Mouse (Mus musculus) frontal cortex, adult (tissue): Measurements from ENCODE around the gene 2610528A11Rik.
A peak's percentile ranks its signal among the peaks of the same experiment; 100 is the strongest.
"Not testable (repeated sequence)": the region's sequence is repeated elsewhere in the genome, so short reads cannot be mapped to it uniquely, and the experiment has no call there.

Source experiments
- ATAC-seq: cut with Nextera tagmentation; 2 replicates; pipeline ENCODE4 v1.9.2; 2017; ENCODE audit warnings: mild to moderate bottlenecking, moderate library complexity, mixed read lengths; ENCODE audit not compliant: low TSS enrichment

The 2610528A11Rik gene

DNA sequence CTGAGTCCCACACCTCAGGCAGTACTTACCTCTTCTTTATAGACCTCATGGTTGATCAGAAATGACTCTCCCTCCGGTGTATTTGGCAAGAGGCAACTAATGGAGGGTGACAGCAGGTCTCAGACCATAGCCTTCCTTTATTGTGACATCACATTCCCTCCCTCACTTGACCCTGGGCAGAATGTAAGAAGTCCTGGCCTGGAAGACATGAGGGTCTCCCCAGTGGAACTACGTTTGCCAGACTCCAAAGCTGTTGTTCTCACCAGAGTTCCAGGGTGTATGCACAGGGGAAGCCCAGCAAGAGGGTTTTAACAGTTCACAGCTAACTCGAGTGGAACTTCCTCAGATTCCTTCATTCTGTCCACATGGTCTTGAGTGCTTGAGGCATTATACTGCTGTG lies at the start of gene 2610528A11Rik:
Gene 2610528A11Rik, minus strand, starts transcription at position 101 of the 400 bp plus-strand sequence.
- ATAC-seq = no peak

DNA sequence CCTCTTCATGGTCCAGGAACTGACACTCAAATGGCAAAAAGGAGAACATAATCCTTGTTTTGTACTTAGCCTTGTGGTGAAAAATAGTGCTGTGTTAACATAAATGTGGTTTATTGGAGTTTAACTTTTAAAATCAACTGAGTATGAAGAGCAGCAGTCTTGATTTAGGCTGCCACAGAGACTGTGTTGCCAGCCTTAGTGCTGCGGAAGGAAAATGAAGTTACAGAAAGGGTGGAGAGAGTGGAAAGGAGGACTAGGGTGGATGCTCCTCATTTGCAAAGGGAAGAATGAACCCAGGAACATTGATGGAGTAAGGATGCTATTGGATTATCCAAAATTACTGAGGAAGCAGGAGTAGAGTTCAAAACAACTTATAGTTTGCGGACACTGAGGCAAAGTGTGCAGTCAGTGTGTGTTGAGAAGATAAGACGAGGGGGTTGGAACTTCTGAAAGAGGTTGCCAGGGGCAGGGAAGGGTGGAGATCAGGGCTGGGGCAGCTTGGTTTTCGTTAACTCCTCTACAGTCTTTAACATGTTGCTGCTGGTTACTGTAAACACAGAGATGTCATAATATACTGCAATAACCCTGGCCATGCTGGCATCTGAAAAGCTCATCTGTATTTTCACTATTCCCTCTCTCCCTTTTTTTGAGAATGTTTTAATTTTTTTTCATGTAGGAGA lies 49.6 kb upstream of the 2610528A11Rik start:
- no peak for ATAC-seq

- no peak for ATAC-seq
Measured at GRCm38 (mm10) chr14:37154391-37154790, 40.6 kb upstream of the 2610528A11Rik start.

GRCm38 (mm10) chr14:37139051-37139710 lies 25.4 kb upstream of the 2610528A11Rik start:
- ATAC-seq = no peak

DNA sequence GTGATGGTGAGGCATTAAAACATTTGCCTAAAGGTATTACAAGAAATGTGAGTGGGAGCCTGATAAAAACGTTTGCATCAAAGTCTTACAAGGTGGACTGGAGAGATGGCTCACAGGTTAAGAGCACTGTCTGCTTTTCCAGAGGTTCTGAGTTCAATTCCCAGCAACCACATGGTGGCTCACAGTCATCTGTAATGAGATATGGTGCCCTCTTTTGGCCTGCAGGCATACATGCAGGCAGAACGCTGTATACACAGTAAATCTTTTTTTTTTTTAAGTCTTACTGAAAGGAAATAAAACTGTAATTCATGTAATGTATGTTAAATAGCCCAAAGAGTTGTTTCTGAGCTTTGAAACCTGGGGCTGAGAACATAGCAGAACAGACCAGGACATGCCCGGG lies 23.8 kb upstream of the 2610528A11Rik start:
- not testable (repeated sequence) for ATAC-seq

DNA sequence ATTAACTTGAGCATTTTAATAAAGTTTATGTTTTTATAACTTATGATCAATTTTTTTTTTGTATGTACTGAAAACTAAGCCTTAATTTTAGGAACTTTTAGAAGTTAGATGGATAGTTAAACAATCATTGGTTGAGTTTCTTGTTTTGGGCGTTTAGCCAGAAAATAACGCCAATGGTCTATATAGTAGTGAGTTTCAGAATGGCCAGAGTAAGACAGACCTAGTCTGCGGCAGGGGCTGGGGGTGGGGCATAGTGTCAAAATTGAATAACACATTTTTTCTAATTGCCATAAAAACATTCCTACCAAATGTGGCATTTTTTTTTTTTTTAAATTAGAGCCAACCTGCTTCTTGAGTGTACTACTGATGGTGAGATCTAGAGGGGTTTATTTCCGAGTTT lies 22.3 kb upstream of the 2610528A11Rik start:
- ATAC-seq = no peak

GRCm38 (mm10) chr14:37135671-37136070 lies 21.8 kb upstream of the 2610528A11Rik start:
- no peak for ATAC-seq

- ATAC-seq = peak; percentile 99
Measured at GRCm38 (mm10) chr14:37135127-37135593, 21.3 kb upstream of the 2610528A11Rik start, which contains the start of gene Ghitm. TSS of gene Ghitm (minus strand) at chr14:37135272.

DNA sequence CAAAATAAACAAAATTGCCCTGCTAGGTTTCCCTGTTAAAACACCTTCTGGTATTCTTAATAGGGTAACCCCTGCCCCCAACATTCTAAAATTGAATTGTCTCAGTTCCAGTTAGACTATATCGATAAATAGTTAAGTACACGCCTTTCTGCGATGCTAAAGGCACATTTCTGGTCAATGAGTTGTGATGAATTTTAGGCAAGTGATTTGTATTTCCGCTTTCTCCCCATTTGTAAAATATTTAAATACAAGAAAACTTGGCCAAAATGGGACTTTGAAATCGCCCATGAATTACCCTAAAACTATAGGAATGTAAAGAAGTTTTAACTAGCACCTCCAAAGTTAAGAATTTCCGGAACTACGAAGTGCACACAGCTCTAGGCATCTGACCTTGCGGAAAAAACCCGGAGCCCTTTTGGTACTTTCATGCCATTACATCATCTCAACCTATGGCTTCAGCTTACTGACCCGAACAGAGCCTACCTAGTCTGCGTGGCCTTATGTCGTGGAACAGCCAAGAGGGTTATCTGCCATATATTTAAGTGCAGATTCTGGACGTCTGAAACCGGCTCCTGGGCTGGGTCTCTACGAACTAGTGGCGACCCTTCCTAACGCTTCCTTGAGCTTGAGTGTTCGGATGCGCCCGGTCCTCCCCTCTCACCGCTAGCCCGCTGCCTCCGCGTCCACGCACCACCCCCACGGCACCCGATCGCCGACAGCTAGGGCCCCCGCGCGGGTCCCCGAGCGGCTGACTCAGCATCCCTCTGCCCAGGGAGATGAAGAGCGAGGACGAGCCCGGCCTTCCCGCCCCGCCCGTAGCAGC lies 20.7 kb upstream of the 2610528A11Rik start:
- ATAC-seq = no peak; the same call in 1 of the 2 replicates

- peak; percentile 86 for ATAC-seq
Measured at GRCm38 (mm10) chr14:37127652-37128051, 13.8 kb upstream of the 2610528A11Rik start.

- no peak for ATAC-seq
Measured at GRCm38 (mm10) chr14:37119233-37119632, 5.4 kb upstream of the 2610528A11Rik start.

DNA sequence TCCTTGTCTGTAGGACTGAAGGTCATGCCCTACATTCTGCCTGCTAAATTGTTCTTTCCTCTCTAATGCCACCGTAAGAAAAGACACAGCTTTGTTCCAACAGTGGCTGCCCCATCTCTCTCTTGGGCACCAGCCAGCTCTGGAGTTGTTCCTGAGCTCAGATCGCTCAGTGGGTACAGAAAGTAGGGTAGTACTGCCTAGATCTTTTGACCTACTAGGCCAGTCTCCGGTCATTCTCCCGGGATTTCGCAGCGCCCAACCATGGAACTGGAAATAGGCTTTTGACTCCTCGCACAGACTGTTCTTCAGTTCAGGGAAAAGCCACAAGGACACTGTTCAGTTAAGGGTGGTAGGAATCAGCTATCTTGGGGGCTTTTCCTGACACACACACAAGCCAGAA lies 891 bp downstream of the 2610528A11Rik start:
- ATAC-seq = no peak

DNA sequence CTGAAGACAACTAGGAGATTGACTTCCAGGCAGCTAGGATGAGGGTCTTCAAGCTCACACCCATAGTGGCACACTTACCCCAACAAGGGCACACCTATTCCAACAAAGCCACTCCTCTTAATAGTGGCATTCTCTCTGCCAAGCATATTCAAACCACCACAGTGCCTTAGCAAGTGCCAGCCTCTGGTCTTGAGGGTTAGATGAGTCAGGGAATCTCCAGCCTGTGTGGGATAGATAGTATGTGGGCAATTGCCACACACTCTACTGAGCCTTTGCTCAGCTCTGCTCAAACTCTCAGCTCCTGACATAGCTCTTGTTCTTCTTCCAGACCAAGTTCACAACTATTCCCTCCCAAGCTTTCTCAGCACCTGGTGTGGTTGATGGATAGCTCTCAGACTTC lies 2.5 kb downstream of the 2610528A11Rik start:
- no peak for ATAC-seq

DNA sequence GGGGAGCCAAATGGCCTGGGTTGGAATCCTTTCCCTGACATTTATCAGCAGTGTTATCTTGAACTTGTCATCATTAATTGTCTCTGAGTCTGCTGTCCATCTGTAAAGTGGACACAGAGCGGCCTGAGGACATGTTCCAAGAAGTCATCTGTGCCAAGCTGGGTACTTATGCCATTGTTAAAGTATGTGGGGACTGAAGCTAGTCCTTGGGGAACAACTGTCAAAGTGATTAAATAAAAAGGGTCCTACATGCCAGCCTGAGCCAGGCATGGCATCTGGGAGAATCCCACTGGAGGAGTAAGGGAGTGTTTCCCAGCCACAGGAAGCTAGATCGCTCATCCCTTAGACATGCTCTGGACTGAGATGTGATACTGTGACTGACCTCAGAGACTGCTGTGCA lies 3.4 kb downstream of the 2610528A11Rik start:
- ATAC-seq = no peak

DNA sequence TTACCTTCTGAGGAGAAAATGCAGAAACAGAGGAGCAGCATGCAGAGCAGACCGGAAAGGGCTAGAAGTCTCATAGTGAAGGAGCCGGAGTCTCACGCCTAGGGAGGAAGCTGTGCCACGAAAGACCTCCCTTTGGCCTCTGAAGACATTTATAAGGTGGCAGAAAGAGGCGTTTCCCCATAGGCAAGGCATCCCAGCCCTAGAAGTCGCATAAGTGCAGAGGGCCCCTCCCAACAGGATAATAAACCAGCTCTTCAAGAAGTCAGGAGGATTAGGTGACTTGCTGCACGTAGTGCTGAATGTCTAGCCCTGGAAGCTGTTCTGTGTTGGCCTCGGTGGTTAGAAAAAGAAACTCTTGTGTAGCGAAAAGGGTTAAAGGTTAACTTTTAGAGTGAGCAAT lies 3.8 kb downstream of the 2610528A11Rik start:
- no peak for ATAC-seq

GRCm38 (mm10) chr14:37109460-37109859 lies 4.4 kb downstream of the 2610528A11Rik start:
- ATAC-seq = no peak

- peak; percentile 72 for ATAC-seq
Measured at GRCm38 (mm10) chr14:37105846-37106245, 8.0 kb downstream of the 2610528A11Rik start.

DNA sequence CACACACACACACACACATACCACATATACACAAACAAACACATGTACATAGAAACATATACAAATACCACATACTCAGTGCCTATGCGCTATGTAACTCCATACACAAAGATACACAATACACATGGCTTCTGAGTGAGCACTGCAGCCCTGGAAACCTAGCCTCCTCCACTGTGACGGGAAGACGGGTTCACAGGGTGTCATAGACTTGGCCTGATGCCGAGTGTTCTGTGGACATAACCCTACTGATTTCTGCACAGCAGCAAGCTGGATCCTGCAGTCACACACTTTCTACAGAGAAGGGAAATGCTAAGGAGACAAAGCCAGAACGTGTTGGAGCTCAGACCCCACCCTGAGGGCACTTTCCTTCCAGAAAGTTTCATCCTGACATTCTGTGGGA lies 9.1 kb downstream of the 2610528A11Rik start:
- ATAC-seq = no peak

DNA sequence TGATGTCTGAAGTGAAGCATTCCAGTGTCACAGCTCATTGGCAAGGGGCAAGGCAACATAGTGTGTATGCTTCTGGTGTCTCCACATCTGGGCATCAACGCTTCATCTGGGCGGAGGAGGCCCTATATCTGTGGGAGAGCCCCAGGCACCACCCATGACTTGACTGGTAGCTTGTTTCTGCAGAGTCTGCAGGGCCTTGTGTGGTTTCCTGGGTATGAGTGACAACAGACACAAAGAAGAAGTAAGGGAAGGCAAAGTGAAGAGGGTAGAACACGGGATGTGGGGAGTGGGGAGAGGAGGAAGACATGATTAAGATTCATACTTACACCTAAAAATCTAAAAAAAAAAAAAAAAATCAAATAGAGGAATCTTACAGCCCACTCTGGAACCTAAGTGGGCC lies 11.3 kb downstream of the 2610528A11Rik start:
- ATAC-seq = no peak

- ATAC-seq = no peak
Measured at GRCm38 (mm10) chr14:37101531-37101930, 12.3 kb downstream of the 2610528A11Rik start.

GRCm38 (mm10) chr14:37097956-37098530 lies 15.8 kb downstream of the 2610528A11Rik start, which contains the start of gene Cdhr1:
TSS of gene Cdhr1 (minus strand) at chr14:37098347.
- ATAC-seq = peak; percentile 62

GRCm38 (mm10) chr14:37095556-37095955 lies 18.3 kb downstream of the 2610528A11Rik start:
- no peak for ATAC-seq
